ENCODE assay signal across 15 mouse cellular contexts in the genomic region with DNA sequence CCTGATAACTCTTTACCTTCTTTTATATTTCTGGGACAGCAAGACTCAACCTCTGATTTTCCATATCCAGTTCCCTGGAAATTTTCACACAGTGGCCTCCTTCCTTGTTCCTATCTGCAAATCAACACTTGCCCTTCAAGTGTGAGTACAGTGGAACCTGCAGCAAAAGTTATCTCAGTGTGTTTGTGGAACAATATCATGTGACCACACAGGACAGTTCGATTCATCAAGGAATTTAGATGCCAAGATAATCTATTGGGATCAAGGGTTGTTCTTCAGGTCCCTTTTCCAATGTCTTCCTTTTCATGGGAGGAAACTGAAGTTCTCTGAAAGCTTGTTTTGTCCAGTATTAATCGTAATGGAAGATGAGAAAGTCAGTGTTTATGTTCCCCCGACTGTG.
"Had no signal": no experiment of that assay in that cellular context is flagged by ENCODE, and none has a peak within 500 bp of the region (broad histone marks: within the 10 kb centered on the region; RNA-seq: fewer than 3 reads in every experiment).

No protein-coding gene starts in this region.

- H3K4me3 ChIP-seq: neural tube, embryonic 15.5 days; stomach, embryonic 15.5 days had no signal

- H3K27me3 ChIP-seq: neural tube, embryonic 15.5 days; stomach, embryonic 15.5 days had no signal

- H3K9me3 ChIP-seq: neural tube, embryonic 15.5 days; stomach, embryonic 15.5 days had no signal

- H3K36me3 ChIP-seq: neural tube, embryonic 15.5 days; stomach, embryonic 15.5 days had no signal

- H3K4me1 ChIP-seq: stomach, embryonic 15.5 days had no signal

- H3K27ac ChIP-seq: neural tube, embryonic 15.5 days; stomach, embryonic 15.5 days; stomach, postnatal 0 days had no signal

- H3K4me2 ChIP-seq: neural tube, embryonic 15.5 days; stomach, embryonic 15.5 days had no signal

- DNase-seq: retina, postnatal 1 day; right cerebral cortex, adult 18-20 months; right cerebral cortex, postnatal 14 days; right cerebral cortex, postnatal 25 days; right cerebral cortex, postnatal 4 days; spleen, adult 18-20 months; thymus, adult 18-20 months; thymus, adult 2 months; thymus, postnatal 14 days; thymus, postnatal 25 days; thymus, postnatal 36 days; thymus, postnatal 4 days had no signal

- H3K9ac ChIP-seq: neural tube, embryonic 15.5 days; stomach, embryonic 15.5 days had no signal
